Mouse (Mus musculus): ENCODE results near the gene Olfr108.

The Olfr108 gene

DNA sequence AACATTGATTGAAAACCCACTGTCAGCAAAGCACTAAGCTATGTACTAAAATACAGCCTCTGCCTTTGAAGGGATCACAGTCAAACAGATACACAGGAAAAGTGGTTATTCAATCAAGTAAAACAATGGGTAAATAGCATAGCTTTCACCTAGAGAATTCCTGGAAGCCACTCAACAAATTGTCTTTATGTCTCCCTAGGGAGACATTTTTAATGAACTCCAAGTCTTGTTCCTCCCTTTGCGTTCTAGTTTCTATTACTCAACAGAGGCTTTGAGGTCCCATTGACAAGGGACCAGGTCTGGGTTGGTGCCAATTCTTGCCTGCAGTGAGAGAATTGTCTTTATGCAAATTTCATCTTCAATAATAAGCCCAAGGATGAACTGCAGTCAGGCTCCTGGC, at the start of gene Olfr108:
Gene Olfr108, plus strand, starts transcription at position 301 of the 400 bp plus-strand sequence.
- no peak for DNase-seq (ENCODE audit: low read depth)

GRCm38 (mm10) chr17:37398926-37399325, 46.4 kb upstream of the Olfr108 start, which contains the start of gene Olfr107:
Olfr107 (plus strand) TSS chr17:37399226.
- DNase-seq (ENCODE audit: low read depth) = no peak

- DNase-seq (ENCODE audit: low read depth) = no peak
Measured at GRCm38 (mm10) chr17:37413380-37413779, 31.9 kb upstream of the Olfr108 start.

DNA sequence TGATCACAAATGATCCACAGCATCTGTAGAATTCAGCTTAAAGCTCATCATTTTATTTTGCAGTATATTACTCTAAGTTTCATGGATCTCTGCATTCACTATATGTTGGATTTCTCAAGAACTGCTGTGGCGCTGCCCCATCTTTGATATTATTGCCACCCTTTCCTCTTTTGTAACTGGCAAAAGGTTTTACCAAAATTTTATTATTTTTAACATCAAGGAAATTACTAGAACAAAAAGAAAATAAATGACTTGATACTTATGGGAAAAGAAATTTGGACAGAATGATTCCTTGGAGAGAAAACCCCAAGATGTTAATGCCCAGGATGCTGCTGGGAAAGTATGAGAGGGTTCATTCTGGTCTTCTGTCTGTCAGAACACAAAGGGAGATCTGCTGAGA, 13.3 kb downstream of the Olfr108 start, which contains the start of gene Olfr109:
Gene Olfr109, plus strand, starts transcription at position 301 of the 400 bp plus-strand sequence.
- no peak for DNase-seq (ENCODE audit: low read depth)

- no peak for DNase-seq (ENCODE audit: low read depth)
Measured at GRCm38 (mm10) chr17:37483452-37483851, 38.2 kb downstream of the Olfr108 start, which contains the start of gene H2-M2. H2-M2 (minus strand) TSS chr17:37483552.

DNA sequence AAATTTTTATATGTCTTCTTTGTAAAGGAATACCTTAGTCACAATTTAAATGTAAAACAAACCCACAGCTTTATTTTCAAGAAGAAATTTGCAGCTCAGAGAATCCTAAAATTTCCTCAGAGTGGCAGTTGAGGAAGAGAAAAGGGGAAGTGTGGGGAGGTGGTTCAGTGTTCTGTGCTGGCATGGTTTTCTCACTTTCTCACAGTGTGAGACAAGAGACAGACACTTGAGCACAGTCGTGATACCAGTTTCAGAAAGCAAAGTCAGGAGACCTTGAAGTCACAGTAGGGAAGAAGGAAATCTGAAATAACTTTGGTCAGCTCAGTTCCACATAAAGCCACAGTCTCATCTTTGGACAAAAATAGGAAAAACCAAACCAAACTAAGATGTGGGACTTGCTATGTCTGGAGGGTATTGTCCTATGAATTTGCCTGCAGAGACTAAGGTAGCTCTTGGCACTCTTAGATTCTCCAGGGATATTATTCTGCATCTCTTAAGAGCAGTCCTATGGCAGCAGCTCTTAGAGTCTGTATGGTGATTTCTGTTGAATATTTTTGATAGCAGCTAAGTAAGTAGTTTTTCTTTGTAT, 46.7 kb downstream of the Olfr108 start, which contains the start of gene Olfr110:
Gene Olfr110, plus strand, starts transcription at position 539 of the 589 bp plus-strand sequence.
- DNase-seq (ENCODE audit: low read depth) = no peak
